In genomic region chr16:38306571-38307220, GRCm38 (mm10) we compare ENCODE assay signal across 9 mouse cellular contexts. TPM values are rescaled to one million over a fixed set of nuclear protein-coding genes. Genes with fewer than 3 reads are reported as not detected.
DNase-seq lines count a peak whose midpoint lies in the region; ATAC-seq lines count a peak whose summit lies in the region.
"Had no signal": no experiment of that assay in that cellular context is flagged by ENCODE, and none has a peak within 500 bp of the region (broad histone marks: within the 10 kb centered on the region; RNA-seq: fewer than 3 reads in every experiment).

No protein-coding gene starts in this region.

- no peaks in the 10 kb centered on the region for H3K36me3 ChIP-seq in kidney, embryonic 14.5 days (ENCODE audit: control insufficient read depth, insufficient read depth, low read length)
- no peaks in the 10 kb centered on the region for H3K36me3 ChIP-seq in embryonic facial prominence, embryonic 15.5 days
- no peaks in the 10 kb centered on the region for H3K36me3 ChIP-seq in midbrain, embryonic 10.5 days

- H3K9me3 ChIP-seq in kidney, embryonic 14.5 days (ENCODE audit: control insufficient read depth, low read length), result no peaks in the 10 kb centered on the region
- H3K9me3 ChIP-seq in embryonic facial prominence, embryonic 15.5 days (replicated peaks), result no peaks in the 10 kb centered on the region
- no peaks in the 10 kb centered on the region for H3K9me3 ChIP-seq in midbrain, embryonic 10.5 days (replicated peaks)

- 0 out of 2 replicates have a peak, but pooled peaks cover 11% of the 10 kb centered on the region for H3K4me1 ChIP-seq in kidney, embryonic 14.5 days (ENCODE audit: control insufficient read depth, insufficient read depth, low read length)
- H3K4me1 ChIP-seq in embryonic facial prominence, embryonic 15.5 days, result peaks cover 14% of the 10 kb centered on the region; the same call in 1 of the 2 replicates
- peaks cover 18% of the 10 kb centered on the region for H3K4me1 ChIP-seq in midbrain, embryonic 10.5 days

- DNase-seq in kidney, adult 9 months, result no peak
- DNase-seq in NIH3T3 (ENCODE audit: low read depth) (peak; percentile 11), MN1 (ENCODE audit: low spot score) (no peak)
- DNase-seq in midbrain, embryonic 10.5 days (ENCODE audit: low spot score), result peak; percentile 33
- DNase-seq in cerebellum, adult 9-10 months, result no peak
- DNase-seq in gastrocnemius, adult 8-10 months (ENCODE audit: low spot score in 2 of 2), result no peak

- H3K27ac ChIP-seq in kidney, embryonic 14.5 days (ENCODE audit: low read depth, low read length), result no peak overlapping the region
- H3K27ac ChIP-seq in embryonic facial prominence, embryonic 15.5 days (replicated peaks), result no peak overlapping the region
- peak overlapping the region; percentile 42; the same call in 1 of the 2 replicates for H3K27ac ChIP-seq in midbrain, embryonic 10.5 days (replicated peaks)

- no peak overlapping the region for H3K4me2 ChIP-seq in kidney, embryonic 14.5 days (replicated peaks; ENCODE audit: low read depth, low read length)
- H3K4me2 ChIP-seq in embryonic facial prominence, embryonic 15.5 days (replicated peaks), result peak overlapping the region; percentile 4; the same call in 1 of the 2 replicates

- H3K9ac ChIP-seq in kidney, embryonic 14.5 days (ENCODE audit: low read depth, low read length), result no peak overlapping the region
- no peak overlapping the region for H3K9ac ChIP-seq in embryonic facial prominence, embryonic 15.5 days

- no peak overlapping the region for H3K4me3 ChIP-seq in kidney, embryonic 14.5 days (ENCODE audit: low read length)
- H3K4me3 ChIP-seq in embryonic facial prominence, embryonic 15.5 days (replicated peaks), result no peak overlapping the region
- H3K4me3 ChIP-seq in midbrain, embryonic 10.5 days, result no peak overlapping the region

- no peaks in the 10 kb centered on the region for H3K27me3 ChIP-seq in kidney, embryonic 14.5 days (ENCODE audit: control insufficient read depth, insufficient read depth, low read length)
- no peaks in the 10 kb centered on the region for H3K27me3 ChIP-seq in embryonic facial prominence, embryonic 15.5 days
- H3K27me3 ChIP-seq in midbrain, embryonic 10.5 days (ENCODE audit: low read depth, poor library complexity, severe bottlenecking), result no peaks in the 10 kb centered on the region

- WGBS in kidney, embryonic 14.5 days, result 55% methylated on average over 18 of the region's 18 CpGs
- 43% methylated on average over 18 of the region's 18 CpGs for WGBS in embryonic facial prominence, embryonic 15.5 days
- 51% methylated on average over 18 of the region's 18 CpGs for WGBS in midbrain, embryonic 10.5 days

- ATAC-seq in kidney, embryonic 14.5 days (ENCODE audit: low FRiP score, low TSS enrichment), result peak; percentile 24; the same call in 1 of the 2 replicates
- no peak; the same call in 1 of the 2 replicates for ATAC-seq in embryonic facial prominence, embryonic 15.5 days (ENCODE audit: insufficient number of reproducible peaks, low FRiP score, low TSS enrichment, low read depth)

RNA-seq across cellular contexts. Expression of gene Nr1i2, which starts 12.1 kb away (rescaled TPM):
- 0.19 TPM in 1 of 2 replicates, not detected in the other for polyA plus RNA-seq in kidney, embryonic 14.5 days (2014; fragmentation: Nextera tagmentation; extraction: Ambion mirVana)
- not detected in 2 replicates for polyA plus RNA-seq in embryonic facial prominence, embryonic 15.5 days (2015; fragmentation: Nextera tagmentation; extraction: Ambion mirVana)
- not detected in 2 replicates for polyA plus RNA-seq in midbrain, embryonic 10.5 days (2016; fragmentation: Nextera tagmentation; extraction: Ambion mirVana)
- not detected for total RNA-seq in gastrocnemius, adult 8-10 months (2022)

RNA-seq across cellular contexts. Expression of gene Maats1, which starts 35.2 kb away (rescaled TPM):
- 0.11 TPM in 1 of 2 replicates, not detected in the other for polyA plus RNA-seq in kidney, embryonic 14.5 days (2014; fragmentation: Nextera tagmentation; extraction: Ambion mirVana)
- polyA plus RNA-seq in embryonic facial prominence, embryonic 15.5 days (2015; fragmentation: Nextera tagmentation; extraction: Ambion mirVana), result 1.8 and 4.2 TPM in 2 replicates
- 0.78 and 0.98 TPM in 2 replicates for polyA plus RNA-seq in midbrain, embryonic 10.5 days (2016; fragmentation: Nextera tagmentation; extraction: Ambion mirVana)
- not detected for total RNA-seq in gastrocnemius, adult 8-10 months (2022)

RNA-seq across cellular contexts. Expression of gene Cox17, which starts 40.1 kb away (rescaled TPM):
- polyA plus RNA-seq in kidney, embryonic 14.5 days (2014; fragmentation: Nextera tagmentation; extraction: Ambion mirVana), result 148 and 203 TPM in 2 replicates
- 122 and 124 TPM in 2 replicates for polyA plus RNA-seq in embryonic facial prominence, embryonic 15.5 days (2015; fragmentation: Nextera tagmentation; extraction: Ambion mirVana)
- polyA plus RNA-seq in midbrain, embryonic 10.5 days (2016; fragmentation: Nextera tagmentation; extraction: Ambion mirVana), result 129 and 140 TPM in 2 replicates
- 100 to 1,000 TPM; 115 to 194 (median 149) TPM for total RNA-seq in gastrocnemius, adult 8-10 months (2022)

RNA-seq across cellular contexts. Expression of gene Gm21987, which starts 40.1 kb away (rescaled TPM):
- polyA plus RNA-seq in kidney, embryonic 14.5 days (2014; fragmentation: Nextera tagmentation; extraction: Ambion mirVana), result not detected in 2 replicates
- not detected in 2 replicates for polyA plus RNA-seq in embryonic facial prominence, embryonic 15.5 days (2015; fragmentation: Nextera tagmentation; extraction: Ambion mirVana)
- not detected in 2 replicates for polyA plus RNA-seq in midbrain, embryonic 10.5 days (2016; fragmentation: Nextera tagmentation; extraction: Ambion mirVana)
- not detected for total RNA-seq in gastrocnemius, adult 8-10 months (2022)
- polyA plus RNA-seq: liver, embryonic 16.5 days had no signal

RNA-seq across cellular contexts. Expression of gene Popdc2, which starts 55.3 kb away (rescaled TPM):
- polyA plus RNA-seq in kidney, embryonic 14.5 days (2014; fragmentation: Nextera tagmentation; extraction: Ambion mirVana), result 0.11 and 0.35 TPM in 2 replicates
- polyA plus RNA-seq in embryonic facial prominence, embryonic 15.5 days (2015; fragmentation: Nextera tagmentation; extraction: Ambion mirVana), result 5.2 and 9.7 TPM in 2 replicates
- 0.75 and 1.3 TPM in 2 replicates for polyA plus RNA-seq in midbrain, embryonic 10.5 days (2016; fragmentation: Nextera tagmentation; extraction: Ambion mirVana)
- 10 to 100 TPM; 55.3 to 81.4 (median 68.5) TPM for total RNA-seq in gastrocnemius, adult 8-10 months (2022)

Comparison
In these comparisons a context has a peak if more than half of its experiments do, and no peak if none do; other contexts are left out.
1. DNase-seq: peak in NIH3T3 (single experiment) and midbrain, embryonic 10.5 days (single experiment); none in kidney, adult 9 months (single experiment), MN1 (single experiment), cerebellum, adult 9-10 months (single experiment) and gastrocnemius, adult 8-10 months (0 of 2).